Mouse (Mus musculus): Measurements from ENCODE around the gene Ccdc22.
A peak's percentile ranks its signal among the peaks of the same experiment; 100 is the strongest.

Gene Ccdc22

DNA sequence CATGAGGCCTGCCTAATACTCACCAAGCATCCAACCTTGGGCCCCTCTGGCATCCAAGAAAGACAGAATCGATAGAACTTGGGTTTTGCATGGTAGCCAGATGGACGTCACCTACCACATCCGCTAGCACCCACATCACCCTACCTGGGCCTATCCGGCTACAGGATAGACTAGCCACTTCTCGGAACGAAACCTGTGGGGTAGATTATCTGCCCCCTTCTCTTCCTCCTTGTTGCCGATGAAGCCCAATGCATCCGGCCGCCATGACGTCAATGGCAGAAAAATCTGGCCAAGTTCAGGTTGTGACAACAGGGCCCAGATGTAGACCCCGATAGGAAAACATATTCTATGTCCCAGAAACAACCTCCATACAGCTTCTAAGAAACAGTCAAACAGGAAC lies 21.4 kb downstream of the Ccdc22 start:
- no peaks in the 10 kb centered on the region for H3K27me3 ChIP-seq (ENCODE audit: insufficient read depth, low read length)
- no peaks in the 10 kb centered on the region for H3K36me3 ChIP-seq (ENCODE audit: insufficient read depth, low read length)
- TF ChIP-seq CTCF (conservative IDR thresholded peaks at IDR 0.05; ENCODE audit: low read length) (no peak), NANOG (IDR thresholded peaks at IDR 0.05; ENCODE audit: borderline replicate concordance, low read length) (no peak), POU5F1 (IDR thresholded peaks at IDR 0.05; ENCODE audit: borderline replicate concordance, low read length) (no peak)
- H3K9me3 ChIP-seq (ENCODE audit: low read length): no peaks in the 10 kb centered on the region
- H3K4me3 ChIP-seq (replicated peaks; ENCODE audit: low read length): no peak overlapping the region
- H3K4me1 ChIP-seq (replicated peaks; ENCODE audit: low read depth, low read length): peaks cover 4% of the 10 kb centered on the region

DNA sequence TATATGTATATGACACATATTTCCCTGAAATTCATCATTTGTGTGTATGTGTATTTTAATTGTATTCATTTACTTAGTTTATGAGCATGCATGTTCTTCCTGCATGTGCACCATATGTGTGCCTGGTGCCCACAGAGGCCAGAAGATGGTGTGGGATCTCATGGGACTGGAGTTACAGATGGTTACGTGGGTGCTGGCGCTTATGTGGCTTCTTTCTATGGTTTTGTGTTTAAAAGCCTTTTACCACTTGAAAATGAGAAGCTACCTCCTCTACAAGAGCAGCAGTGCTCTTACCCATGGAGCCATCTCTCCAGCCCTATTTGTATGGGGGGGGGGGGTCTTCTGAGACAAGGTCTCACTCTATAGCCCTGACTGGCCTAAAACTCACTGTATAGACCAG lies 24.2 kb downstream of the Ccdc22 start:
- Histone ChIP-seq H3K9me3 (ENCODE audit: low read length) (no peaks in the 10 kb centered on the region), H3K4me3 (replicated peaks; ENCODE audit: low read length) (no peak overlapping the region), H3K4me1 (replicated peaks; ENCODE audit: low read depth, low read length) (no peaks in the 10 kb centered on the region), H3K36me3 (ENCODE audit: insufficient read depth, low read length) (no peaks in the 10 kb centered on the region), H3K27me3 (ENCODE audit: insufficient read depth, low read length) (no peaks in the 10 kb centered on the region)
- no peak for TF ChIP-seq POU5F1 (IDR thresholded peaks at IDR 0.05; ENCODE audit: borderline replicate concordance, low read length)
- no peak for TF ChIP-seq NANOG (IDR thresholded peaks at IDR 0.05; ENCODE audit: borderline replicate concordance, low read length)
- no peak for TF ChIP-seq CTCF (conservative IDR thresholded peaks at IDR 0.05; ENCODE audit: low read length)

- Histone ChIP-seq H3K36me3 (ENCODE audit: insufficient read depth, low read length) (no peaks in the 10 kb centered on the region), H3K27me3 (ENCODE audit: insufficient read depth, low read length) (no peaks in the 10 kb centered on the region), H3K9me3 (ENCODE audit: low read length) (no peaks in the 10 kb centered on the region), H3K4me3 (replicated peaks; ENCODE audit: low read length) (peak overlapping the region; percentile 82), H3K4me1 (replicated peaks; ENCODE audit: low read depth, low read length) (peaks cover 44% of the 10 kb centered on the region)
- no peak for TF ChIP-seq POU5F1 (IDR thresholded peaks at IDR 0.05; ENCODE audit: borderline replicate concordance, low read length)
- TF ChIP-seq NANOG (IDR thresholded peaks at IDR 0.05; ENCODE audit: borderline replicate concordance, low read length): no peak
- no peak for TF ChIP-seq CTCF (conservative IDR thresholded peaks at IDR 0.05; ENCODE audit: low read length)
Measured at GRCm38 (mm10) chrX:7574885-7575231, 30.5 kb downstream of the Ccdc22 start.

GRCm38 (mm10) chrX:7574087-7574884 lies 31.0 kb downstream of the Ccdc22 start, which contains the start of gene Ppp1r3f:
TSS of gene Ppp1r3f (minus strand) at chrX:7574283.
- no peaks in the 10 kb centered on the region for H3K36me3 ChIP-seq (ENCODE audit: insufficient read depth, low read length)
- H3K4me3 ChIP-seq (replicated peaks; ENCODE audit: low read length): peak within 1 kb of the TSS; percentile 82
- H3K9me3 ChIP-seq (ENCODE audit: low read length): no peaks in the 10 kb centered on the region
- H3K27me3 ChIP-seq (ENCODE audit: insufficient read depth, low read length): no peaks in the 10 kb centered on the region
- no peak for TF ChIP-seq NANOG (IDR thresholded peaks at IDR 0.05; ENCODE audit: borderline replicate concordance, low read length)
- TF ChIP-seq POU5F1 (IDR thresholded peaks at IDR 0.05; ENCODE audit: borderline replicate concordance, low read length): no peak
- TF ChIP-seq CTCF (conservative IDR thresholded peaks at IDR 0.05; ENCODE audit: low read length): no peak
- peaks cover 50% of the 10 kb centered on the region for H3K4me1 ChIP-seq (replicated peaks; ENCODE audit: low read depth, low read length)

DNA sequence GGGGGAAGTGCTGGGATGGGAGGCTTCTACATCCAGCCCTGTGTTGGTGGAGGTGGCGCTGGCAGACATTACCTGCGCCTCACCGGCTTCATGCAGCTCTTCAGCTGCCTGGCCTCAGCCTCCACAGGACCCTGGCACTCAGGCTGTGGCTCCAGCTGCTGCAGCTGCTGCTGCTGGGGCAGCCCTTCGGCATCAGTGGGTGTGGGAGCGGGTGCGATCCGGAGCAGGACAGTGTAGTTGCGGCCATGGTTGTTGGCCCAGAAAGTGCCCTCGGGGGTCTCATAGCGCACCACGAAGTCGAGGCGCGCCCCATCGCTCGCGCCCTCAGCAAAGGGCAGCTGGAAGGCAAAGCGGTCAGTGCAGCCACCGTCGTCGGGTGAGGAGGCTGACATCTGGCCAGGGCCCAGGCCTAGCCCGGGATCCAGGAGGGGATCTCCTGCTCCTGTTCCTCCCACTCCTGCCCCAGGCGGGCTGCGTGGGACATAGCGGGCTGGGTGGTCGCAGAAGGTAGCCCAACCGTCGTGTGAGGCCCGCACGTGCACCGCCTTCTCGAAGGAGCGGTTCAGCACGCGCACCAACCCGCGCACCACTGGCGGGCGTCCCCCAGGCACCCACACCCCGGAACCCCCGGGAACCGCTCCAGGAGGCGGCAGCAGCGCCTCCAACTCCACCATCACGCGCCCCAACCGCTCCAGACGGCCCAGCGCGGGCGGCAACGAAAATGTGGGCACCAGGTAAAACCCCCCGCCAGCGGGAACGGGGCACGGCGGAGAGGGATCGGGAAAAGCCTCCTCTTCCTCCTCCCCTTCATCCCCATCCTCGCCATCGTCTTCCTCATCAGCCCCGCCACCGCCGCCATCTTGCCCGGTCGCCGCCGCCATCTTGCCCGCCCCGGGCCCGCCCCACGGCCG lies 31.9 kb downstream of the Ccdc22 start, which contains the start of gene Foxp3:
Gene Foxp3, plus strand, starts transcription at position 469 of the 911 bp plus-strand sequence.
- no peaks in the 10 kb centered on the region for H3K36me3 ChIP-seq (ENCODE audit: insufficient read depth, low read length)
- H3K4me1 ChIP-seq (replicated peaks; ENCODE audit: low read depth, low read length): peaks cover 58% of the 10 kb centered on the region
- no peaks in the 10 kb centered on the region for H3K9me3 ChIP-seq (ENCODE audit: low read length)
- H3K4me3 ChIP-seq (replicated peaks; ENCODE audit: low read length): peak within 1 kb of the TSS; percentile 82
- no peaks in the 10 kb centered on the region for H3K27me3 ChIP-seq (ENCODE audit: insufficient read depth, low read length)
- TF ChIP-seq CTCF (conservative IDR thresholded peaks at IDR 0.05; ENCODE audit: low read length): no peak
- TF ChIP-seq POU5F1 (IDR thresholded peaks at IDR 0.05; ENCODE audit: borderline replicate concordance, low read length): no peak
- no peak for TF ChIP-seq NANOG (IDR thresholded peaks at IDR 0.05; ENCODE audit: borderline replicate concordance, low read length)

- Histone ChIP-seq H3K4me3 (replicated peaks; ENCODE audit: low read length) (peak overlapping the region; percentile 82), H3K4me1 (replicated peaks; ENCODE audit: low read depth, low read length) (peaks cover 66% of the 10 kb centered on the region), H3K9me3 (ENCODE audit: low read length) (no peaks in the 10 kb centered on the region), H3K36me3 (ENCODE audit: insufficient read depth, low read length) (no peaks in the 10 kb centered on the region), H3K27me3 (ENCODE audit: insufficient read depth, low read length) (no peaks in the 10 kb centered on the region)
- no peak for TF ChIP-seq NANOG (IDR thresholded peaks at IDR 0.05; ENCODE audit: borderline replicate concordance, low read length)
- TF ChIP-seq CTCF (conservative IDR thresholded peaks at IDR 0.05; ENCODE audit: low read length): no peak
- no peak for TF ChIP-seq POU5F1 (IDR thresholded peaks at IDR 0.05; ENCODE audit: borderline replicate concordance, low read length)
Measured at GRCm38 (mm10) chrX:7572466-7572865, 32.9 kb downstream of the Ccdc22 start.

DNA sequence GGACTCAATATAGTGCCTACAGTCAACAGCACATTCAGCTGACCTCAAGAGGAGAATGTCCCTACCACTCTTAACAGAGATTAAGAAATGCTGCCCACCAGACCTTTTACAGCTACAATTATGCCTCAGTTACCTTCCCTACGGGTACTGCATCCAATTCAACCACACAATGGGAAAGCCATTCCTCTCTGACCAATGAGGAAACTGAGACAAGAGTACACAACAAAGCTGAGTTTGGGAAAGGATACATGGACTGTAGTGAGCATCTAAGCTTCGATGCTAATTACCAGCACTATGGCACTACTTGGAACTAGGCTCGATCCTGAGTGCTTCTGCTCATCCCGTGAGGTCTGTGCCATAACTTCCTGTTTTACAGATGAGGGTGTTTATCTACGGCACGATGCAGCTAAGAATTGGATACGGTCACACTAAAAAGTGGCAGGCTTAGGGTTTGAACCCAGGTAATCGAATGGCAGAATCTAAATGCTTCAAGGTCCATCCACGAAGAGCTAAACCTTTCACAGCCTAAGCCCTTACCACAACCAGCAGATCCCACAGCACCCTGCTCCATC lies 33.7 kb downstream of the Ccdc22 start:
- H3K27me3 ChIP-seq (ENCODE audit: insufficient read depth, low read length): no peaks in the 10 kb centered on the region
- H3K4me1 ChIP-seq (replicated peaks; ENCODE audit: low read depth, low read length): peaks cover 71% of the 10 kb centered on the region
- no peaks in the 10 kb centered on the region for H3K36me3 ChIP-seq (ENCODE audit: insufficient read depth, low read length)
- H3K4me3 ChIP-seq (replicated peaks; ENCODE audit: low read length): no peak overlapping the region
- TF ChIP-seq CTCF (conservative IDR thresholded peaks at IDR 0.05; ENCODE audit: low read length) (no peak), NANOG (IDR thresholded peaks at IDR 0.05; ENCODE audit: borderline replicate concordance, low read length) (no peak), POU5F1 (IDR thresholded peaks at IDR 0.05; ENCODE audit: borderline replicate concordance, low read length) (no peak)
- no peaks in the 10 kb centered on the region for H3K9me3 ChIP-seq (ENCODE audit: low read length)
